Mouse (Mus musculus): ENCODE data around the gene Adgrv1. TPM values are rescaled to one million over a fixed set of nuclear protein-coding genes. Genes with fewer than 3 reads are reported as not detected.
A peak's percentile ranks its signal among the peaks of the same experiment; 100 is the strongest.

The Adgrv1 gene
- polyA plus RNA-seq (2015; fragmentation: Nextera tagmentation; extraction: Ambion mirVana): 1.3 and 1.4 TPM in 2 replicates

DNA sequence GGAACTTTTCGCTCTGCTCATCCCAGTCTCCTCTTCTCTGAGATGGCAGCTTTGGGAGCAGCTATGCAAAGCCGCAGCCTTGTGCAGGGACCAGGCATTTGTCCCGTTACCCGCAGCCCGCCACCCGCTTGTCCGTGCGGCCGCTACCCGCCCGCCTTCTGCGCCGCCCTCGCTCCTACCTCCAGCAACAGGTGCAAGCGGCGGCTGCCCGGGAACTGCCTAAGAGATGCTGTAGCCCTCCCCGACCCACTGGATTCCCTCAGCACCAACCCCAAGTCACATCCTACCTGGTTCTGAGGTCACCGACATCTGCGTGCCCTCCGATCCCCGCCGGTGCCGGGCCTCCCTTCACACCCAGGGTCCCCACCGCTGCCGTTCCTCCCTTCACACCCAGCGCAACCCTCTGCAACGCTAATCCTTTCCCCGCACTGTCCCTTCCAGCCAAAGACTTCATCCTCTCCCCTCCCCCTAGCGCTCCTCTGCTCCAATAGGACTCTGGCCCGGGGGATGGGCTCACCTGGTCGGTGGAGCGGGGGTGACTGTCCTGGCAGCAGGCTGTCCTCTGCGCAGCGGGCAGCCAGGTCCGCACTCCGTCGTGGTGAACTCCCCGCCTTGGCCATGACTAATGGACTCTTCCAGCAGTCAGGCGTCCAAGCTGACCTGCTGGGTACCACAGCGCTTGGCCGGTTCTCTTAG lies at the start of gene Adgrv1:
Gene Adgrv1, minus strand, starts transcription at position 435 of the 696 bp plus-strand sequence.
- Histone ChIP-seq H3K4me2 (replicated peaks; ENCODE audit: low read depth) (peak within 1 kb of the TSS; percentile 58), H3K36me3 (ENCODE audit: control insufficient read depth, insufficient read depth, low read length) (no peaks in the 10 kb centered on the region), H3K27me3 (ENCODE audit: control insufficient read depth, insufficient read depth, low read length) (no peaks in the 10 kb centered on the region), H3K4me3 (ENCODE audit: low read depth, low read length) (peak within 1 kb of the TSS; percentile 26), H3K4me1 (replicated peaks; ENCODE audit: control insufficient read depth, insufficient read depth) (peaks cover 4% of the 10 kb centered on the region; the same call in 1 of the 2 replicates), H3K9me3 (ENCODE audit: control insufficient read depth, low read length) (no peaks in the 10 kb centered on the region), H3K27ac (replicated peaks) (no peak within 1 kb of the TSS), H3K9ac (ENCODE audit: low read length) (no peak within 1 kb of the TSS; the same call in 1 of the 2 replicates)
- ATAC-seq (ENCODE audit: low FRiP score, low TSS enrichment) (peak; percentile 98), DNase-seq (ENCODE audit: low spot score) (peak; percentile 79)
- WGBS: 2% methylated on average over 42 of the region's 42 CpGs
- TF ChIP-seq CTCF (IDR thresholded peaks at IDR 0.05; ENCODE audit: low read depth) (no peak), EP300 (optimal IDR thresholded peaks at IDR 0.05) (no peak)

- TF ChIP-seq EP300 (optimal IDR thresholded peaks at IDR 0.05) (no peak), CTCF (IDR thresholded peaks at IDR 0.05; ENCODE audit: low read depth) (no peak)
- Histone ChIP-seq H3K4me3 (ENCODE audit: low read depth, low read length) (no peak overlapping the region), H3K9me3 (ENCODE audit: control insufficient read depth, low read length) (no peaks in the 10 kb centered on the region), H3K4me2 (replicated peaks; ENCODE audit: low read depth) (no peak overlapping the region), H3K27ac (replicated peaks) (no peak overlapping the region), H3K27me3 (ENCODE audit: control insufficient read depth, insufficient read depth, low read length) (no peaks in the 10 kb centered on the region), H3K9ac (ENCODE audit: low read length) (no peak overlapping the region), H3K36me3 (ENCODE audit: control insufficient read depth, insufficient read depth, low read length) (no peaks in the 10 kb centered on the region), H3K4me1 (replicated peaks; ENCODE audit: control insufficient read depth, insufficient read depth) (no peaks in the 10 kb centered on the region)
- 69% methylated on average over 8 of the region's 8 CpGs for WGBS
- ATAC-seq (ENCODE audit: low FRiP score, low TSS enrichment): no peak
- no peak for DNase-seq (ENCODE audit: low spot score)
These were observed 42.4 kb upstream of the Adgrv1 start for GRCm38 (mm10) chr13:81675333-81675732.

DNA sequence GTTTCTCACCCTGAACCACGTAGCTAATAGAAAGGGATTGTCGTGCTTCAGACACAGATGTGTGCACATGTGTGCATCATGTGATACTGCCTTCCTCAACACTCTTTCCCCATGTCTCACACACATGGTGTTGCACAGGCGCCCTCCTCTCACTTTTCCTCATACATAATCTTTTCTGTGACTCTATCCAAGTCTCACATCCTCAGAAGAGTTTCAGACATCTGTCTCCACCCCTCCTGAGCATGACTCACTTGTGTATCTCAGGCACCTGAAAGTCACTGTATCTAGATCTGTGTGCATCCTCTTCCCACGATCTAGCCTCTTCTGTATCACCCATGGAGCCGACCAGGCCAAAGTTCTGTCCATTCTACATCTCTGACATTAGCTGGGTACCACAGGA lies 34.8 kb upstream of the Adgrv1 start:
- Histone ChIP-seq H3K4me1 (replicated peaks; ENCODE audit: control insufficient read depth, insufficient read depth) (no peaks in the 10 kb centered on the region), H3K9me3 (ENCODE audit: control insufficient read depth, low read length) (no peaks in the 10 kb centered on the region), H3K9ac (ENCODE audit: low read length) (no peak overlapping the region), H3K36me3 (ENCODE audit: control insufficient read depth, insufficient read depth, low read length) (peaks cover 19% of the 10 kb centered on the region; the same call in 1 of the 2 replicates), H3K27me3 (ENCODE audit: control insufficient read depth, insufficient read depth, low read length) (no peaks in the 10 kb centered on the region), H3K4me3 (ENCODE audit: low read depth, low read length) (no peak overlapping the region), H3K27ac (replicated peaks) (no peak overlapping the region), H3K4me2 (replicated peaks; ENCODE audit: low read depth) (no peak overlapping the region)
- TF ChIP-seq CTCF (IDR thresholded peaks at IDR 0.05; ENCODE audit: low read depth) (no peak), EP300 (optimal IDR thresholded peaks at IDR 0.05) (no peak)
- DNase-seq (ENCODE audit: low spot score): no peak
- WGBS: 91% methylated on average over 5 of the region's 5 CpGs
- ATAC-seq (ENCODE audit: low FRiP score, low TSS enrichment): no peak

GRCm38 (mm10) chr13:81664331-81664698 lies 31.4 kb upstream of the Adgrv1 start:
- Histone ChIP-seq H3K4me3 (ENCODE audit: low read depth, low read length) (no peak overlapping the region), H3K4me2 (replicated peaks; ENCODE audit: low read depth) (no peak overlapping the region), H3K9ac (ENCODE audit: low read length) (no peak overlapping the region), H3K27ac (replicated peaks) (no peak overlapping the region), H3K4me1 (replicated peaks; ENCODE audit: control insufficient read depth, insufficient read depth) (no peaks in the 10 kb centered on the region), H3K27me3 (ENCODE audit: control insufficient read depth, insufficient read depth, low read length) (no peaks in the 10 kb centered on the region), H3K9me3 (ENCODE audit: control insufficient read depth, low read length) (no peaks in the 10 kb centered on the region), H3K36me3 (ENCODE audit: control insufficient read depth, insufficient read depth, low read length) (peaks cover 16% of the 10 kb centered on the region; the same call in 1 of the 2 replicates)
- ATAC-seq (ENCODE audit: low FRiP score, low TSS enrichment) (peak; percentile 85), DNase-seq (ENCODE audit: low spot score) (peak; percentile 32)
- 71% methylated on average over 5 of the region's 5 CpGs for WGBS
- no peak for TF ChIP-seq CTCF (IDR thresholded peaks at IDR 0.05; ENCODE audit: low read depth)
- TF ChIP-seq EP300 (optimal IDR thresholded peaks at IDR 0.05): no peak

GRCm38 (mm10) chr13:81663566-81664330 lies 30.8 kb upstream of the Adgrv1 start:
- DNase-seq (ENCODE audit: low spot score) (no peak), ATAC-seq (ENCODE audit: low FRiP score, low TSS enrichment) (no peak)
- H3K4me2 ChIP-seq (replicated peaks; ENCODE audit: low read depth): no peak overlapping the region
- no peaks in the 10 kb centered on the region for H3K27me3 ChIP-seq (ENCODE audit: control insufficient read depth, insufficient read depth, low read length)
- H3K27ac ChIP-seq (replicated peaks): no peak overlapping the region
- H3K9ac ChIP-seq (ENCODE audit: low read length): no peak overlapping the region
- no peak for TF ChIP-seq CTCF (IDR thresholded peaks at IDR 0.05; ENCODE audit: low read depth)
- no peak for TF ChIP-seq EP300 (optimal IDR thresholded peaks at IDR 0.05)
- no peak overlapping the region for H3K4me3 ChIP-seq (ENCODE audit: low read depth, low read length)
- peaks cover 14% of the 10 kb centered on the region; the same call in 1 of the 2 replicates for H3K36me3 ChIP-seq (ENCODE audit: control insufficient read depth, insufficient read depth, low read length)
- WGBS: 79% methylated on average over 12 of the region's 12 CpGs
- H3K9me3 ChIP-seq (ENCODE audit: control insufficient read depth, low read length): no peaks in the 10 kb centered on the region
- H3K4me1 ChIP-seq (replicated peaks; ENCODE audit: control insufficient read depth, insufficient read depth): no peaks in the 10 kb centered on the region

Measured in stomach, postnatal 0 days (tissue).